Mouse (Mus musculus) liver, embryonic 14.5 days (tissue): ENCODE measurements around the gene Adh7.

Experiments used
- CTCF ChIP-seq: IDR thresholded peaks from 2 replicates; pipeline ENCODE4 v1.5.1; 2016; ENCODE audit warnings: antibody characterized with exemption, low read depth, control low read depth
- EP300 ChIP-seq: IDR thresholded peaks from 2 replicates; pipeline ENCODE4 v1.6.1; 2016; ENCODE audit warnings: antibody characterized with exemption, low read depth

DNA sequence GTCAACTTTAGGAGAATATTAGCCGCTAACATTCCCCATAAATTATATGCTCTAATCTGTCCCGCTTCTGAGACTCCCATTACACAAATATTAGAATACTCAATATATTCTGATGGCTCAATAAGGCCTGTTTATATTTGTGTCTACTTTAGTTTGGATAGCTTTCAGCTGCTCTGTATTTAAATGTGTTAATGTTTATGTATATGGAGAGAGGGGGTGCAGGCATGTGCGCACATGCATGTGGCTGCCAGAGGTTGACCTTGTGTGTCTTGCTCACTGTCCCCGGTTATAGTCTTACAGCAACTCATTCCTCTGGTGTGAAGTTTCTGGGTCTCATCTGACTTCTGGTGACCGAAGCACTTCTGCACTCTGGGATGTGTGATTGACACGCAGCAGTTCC is 42.0 kb upstream of the Adh7 start:
- no peak for TF ChIP-seq EP300
- no peak for TF ChIP-seq CTCF
